ENCODE assay signal across 21 mouse cellular contexts in genomic region chr1:133501016-133501415, GRCm38 (mm10).
A peak's percentile ranks its signal among the peaks of the same experiment; 100 is the strongest.
DNase-seq lines count a peak whose midpoint lies in the region; ATAC-seq and TF ChIP-seq lines count a peak whose summit lies in the region.
"Had no signal": no experiment of that assay in that cellular context is flagged by ENCODE, and none has a peak within 500 bp of the region (broad histone marks: within the 10 kb centered on the region; RNA-seq: fewer than 3 reads in every experiment).

No protein-coding gene starts in this region.

- H3K36me3 ChIP-seq in forebrain, embryonic 11.5 days (ENCODE audit: control insufficient read depth, insufficient read depth, low read length), result no peaks in the 10 kb centered on the region
- no peaks in the 10 kb centered on the region for H3K36me3 ChIP-seq in forebrain, embryonic 14.5 days (ENCODE audit: control insufficient read depth, insufficient read depth, low read length)
- no peaks in the 10 kb centered on the region for H3K36me3 ChIP-seq in hindbrain, embryonic 11.5 days (ENCODE audit: control insufficient read depth, insufficient read depth, low read length)
- no peaks in the 10 kb centered on the region for H3K36me3 ChIP-seq in hindbrain, postnatal 0 days (ENCODE audit: insufficient read depth, low read length)
- no peaks in the 10 kb centered on the region for H3K36me3 ChIP-seq in intestine, embryonic 15.5 days
- H3K36me3 ChIP-seq: embryonic facial prominence, embryonic 15.5 days; hindbrain, embryonic 15.5 days had no signal

- H3K4me1 ChIP-seq in forebrain, embryonic 11.5 days (replicated peaks; ENCODE audit: control insufficient read depth, insufficient read depth, low read length), result 0 out of 2 replicates have a peak, but pooled peaks cover 2% of the 10 kb centered on the region
- H3K4me1 ChIP-seq in forebrain, embryonic 14.5 days (ENCODE audit: control insufficient read depth, insufficient read depth, low read length), result no peaks in the 10 kb centered on the region; the same call in 1 of the 2 replicates
- H3K4me1 ChIP-seq in hindbrain, embryonic 11.5 days (replicated peaks; ENCODE audit: control insufficient read depth, insufficient read depth, low read length), result no peaks in the 10 kb centered on the region
- H3K4me1 ChIP-seq in hindbrain, postnatal 0 days (ENCODE audit: insufficient read depth, low read length), result no peaks in the 10 kb centered on the region
- 0 out of 2 replicates have a peak, but pooled peaks cover 4% of the 10 kb centered on the region for H3K4me1 ChIP-seq in intestine, embryonic 15.5 days (replicated peaks)
- H3K4me1 ChIP-seq: embryonic facial prominence, embryonic 15.5 days; hindbrain, embryonic 15.5 days had no signal

- no peak overlapping the region for H3K4me3 ChIP-seq in forebrain, embryonic 11.5 days (ENCODE audit: low read depth, low read length)
- no peak overlapping the region for H3K4me3 ChIP-seq in forebrain, embryonic 14.5 days (ENCODE audit: low read depth, low read length)
- H3K4me3 ChIP-seq in hindbrain, embryonic 11.5 days (ENCODE audit: low read depth, low read length), result no peak overlapping the region
- no peak overlapping the region for H3K4me3 ChIP-seq in hindbrain, postnatal 0 days (ENCODE audit: low read length)
- no peak overlapping the region for H3K4me3 ChIP-seq in intestine, embryonic 15.5 days (replicated peaks)
- H3K4me3 ChIP-seq: embryonic facial prominence, embryonic 15.5 days; erythroblast, embryonic 14.5 days; hindbrain, embryonic 15.5 days had no signal

- 37% methylated on average over 13 of the region's 13 CpGs for WGBS in forebrain, embryonic 11.5 days
- 28% methylated on average over 13 of the region's 13 CpGs for WGBS in forebrain, embryonic 14.5 days
- 54% methylated on average over 13 of the region's 13 CpGs for WGBS in hindbrain, embryonic 11.5 days
- 36% methylated on average over 13 of the region's 13 CpGs for whole genome bisulfite sequencing in hindbrain, postnatal 0 days
- 74% methylated on average over 13 of the region's 13 CpGs for WGBS in intestine, embryonic 15.5 days

- no peaks in the 10 kb centered on the region for H3K9me3 ChIP-seq in forebrain, embryonic 11.5 days (ENCODE audit: control insufficient read depth, low read length)
- H3K9me3 ChIP-seq in forebrain, embryonic 14.5 days (replicated peaks; ENCODE audit: control insufficient read depth, low read length), result no peaks in the 10 kb centered on the region
- no peaks in the 10 kb centered on the region for H3K9me3 ChIP-seq in hindbrain, embryonic 11.5 days (ENCODE audit: control insufficient read depth, low read length)
- no peaks in the 10 kb centered on the region for H3K9me3 ChIP-seq in hindbrain, postnatal 0 days (ENCODE audit: low read length)
- H3K9me3 ChIP-seq in intestine, embryonic 15.5 days, result no peaks in the 10 kb centered on the region
- H3K9me3 ChIP-seq: embryonic facial prominence, embryonic 15.5 days; hindbrain, embryonic 15.5 days had no signal

- H3K27me3 ChIP-seq in forebrain, embryonic 11.5 days (ENCODE audit: control insufficient read depth, insufficient read depth, low read length), result no peaks in the 10 kb centered on the region
- H3K27me3 ChIP-seq in forebrain, embryonic 14.5 days (replicated peaks; ENCODE audit: control insufficient read depth, insufficient read depth, low read length), result no peaks in the 10 kb centered on the region
- no peaks in the 10 kb centered on the region for H3K27me3 ChIP-seq in hindbrain, embryonic 11.5 days (ENCODE audit: control insufficient read depth, insufficient read depth, low read length)
- no peaks in the 10 kb centered on the region for H3K27me3 ChIP-seq in hindbrain, postnatal 0 days (ENCODE audit: insufficient read depth, low read length)
- no peaks in the 10 kb centered on the region for H3K27me3 ChIP-seq in intestine, embryonic 15.5 days (replicated peaks)
- H3K27me3 ChIP-seq: embryonic facial prominence, embryonic 15.5 days; hindbrain, embryonic 15.5 days had no signal

- TF ChIP-seq CTCF in hindbrain, postnatal 0 days (IDR thresholded peaks at IDR 0.05; ENCODE audit: low read depth), result no peak

- ATAC-seq in forebrain, embryonic 11.5 days (replicated peaks; ENCODE audit: low FRiP score), result no peak
- no peak for ATAC-seq in forebrain, embryonic 14.5 days
- ATAC-seq in hindbrain, embryonic 11.5 days (ENCODE audit: low FRiP score), result no peak
- ATAC-seq in hindbrain, postnatal 0 days, result no peak
- no peak for ATAC-seq in intestine, embryonic 15.5 days
- ATAC-seq: inflammation-experienced regulatory T-cells, adult 6 months had no signal

- H3K4me2 ChIP-seq in forebrain, embryonic 11.5 days (ENCODE audit: low read depth, low read length, severe bottlenecking), result no peak overlapping the region
- H3K4me2 ChIP-seq in forebrain, embryonic 14.5 days (ENCODE audit: low read length), result no peak overlapping the region
- H3K4me2 ChIP-seq in hindbrain, embryonic 11.5 days (replicated peaks; ENCODE audit: low read depth, low read length), result no peak overlapping the region
- H3K4me2 ChIP-seq in hindbrain, postnatal 0 days (ENCODE audit: low read depth, low read length), result no peak overlapping the region
- no peak overlapping the region for H3K4me2 ChIP-seq in intestine, embryonic 15.5 days (replicated peaks)
- H3K4me2 ChIP-seq: embryonic facial prominence, embryonic 15.5 days; hindbrain, embryonic 15.5 days had no signal

- H3K27ac ChIP-seq in forebrain, embryonic 11.5 days (ENCODE audit: low read depth, low read length), result no peak overlapping the region
- H3K27ac ChIP-seq in forebrain, embryonic 14.5 days (ENCODE audit: low read depth, low read length), result no peak overlapping the region
- H3K27ac ChIP-seq in hindbrain, embryonic 11.5 days (ENCODE audit: low read depth, low read length), result no peak overlapping the region
- no peak overlapping the region for H3K27ac ChIP-seq in hindbrain, postnatal 0 days
- no peak overlapping the region for H3K27ac ChIP-seq in intestine, embryonic 15.5 days
- H3K27ac ChIP-seq: embryonic facial prominence, embryonic 15.5 days; hindbrain, embryonic 15.5 days had no signal

- no peak for DNase-seq in forebrain, embryonic 11.5 days (ENCODE audit: low spot score)
- no peak for DNase-seq in forebrain, embryonic 14.5 days (ENCODE audit: low spot score)
- DNase-seq in hindbrain, embryonic 11.5 days (ENCODE audit: low spot score), result peak; percentile 21
- no peak for DNase-seq in hindbrain, postnatal 0 days (ENCODE audit: low spot score)
- DNase-seq in retina, postnatal 1 day, result peak; percentile 22
- no peak for DNase-seq in retina, embryonic 14.5 days (ENCODE audit: low spot score)
- DNase-seq in spleen, postnatal 36 days (ENCODE audit: low spot score in 2 of 2), result no peak
- DNase-seq: adrenal gland, postnatal 10 days; cerebellum, adult 11-12 months; cerebellum, adult 9-10 months; cerebellum, postnatal 25 days; gastrocnemius, postnatal 36 days; heart, adult 11 months; heart, postnatal 10 days; heart, postnatal 4 days; kidney, adult 11 months had no signal

- 0 out of 2 replicates have a peak overlapping the region, but pooled peaks have one; percentile 7 for H3K9ac ChIP-seq in forebrain, embryonic 11.5 days (ENCODE audit: low read length)
- no peak overlapping the region for H3K9ac ChIP-seq in forebrain, embryonic 14.5 days (ENCODE audit: low read length)
- no peak overlapping the region for H3K9ac ChIP-seq in hindbrain, embryonic 11.5 days (ENCODE audit: low read depth, low read length)
- H3K9ac ChIP-seq in hindbrain, postnatal 0 days (replicated peaks; ENCODE audit: low read length), result no peak overlapping the region
- no peak overlapping the region for H3K9ac ChIP-seq in intestine, embryonic 15.5 days
- H3K9ac ChIP-seq: embryonic facial prominence, embryonic 15.5 days; hindbrain, embryonic 15.5 days had no signal

Comparison
In these comparisons a context has a peak if more than half of its experiments do, and no peak if none do; other contexts are left out.
1. DNase-seq: peak in hindbrain, embryonic 11.5 days (single experiment) and retina, postnatal 1 day (single experiment); none in forebrain, embryonic 11.5 days (single experiment), forebrain, embryonic 14.5 days (single experiment), hindbrain, postnatal 0 days (single experiment), retina, embryonic 14.5 days (single experiment) and spleen, postnatal 36 days (0 of 2).